Mouse (Mus musculus): ENCODE measurements around the gene Tcf7. TPM values are rescaled to one million over a fixed set of nuclear protein-coding genes. Genes with fewer than 3 reads are reported as not detected.

The Tcf7 gene
- polyA plus RNA-seq, 2 experiments: 1.6 to 1.8 TPM

GRCm38 (mm10) chr11:52298955-52299354 is 16.1 kb upstream of the Tcf7 start:
- 56% methylated on average over 9 of the region's 9 CpGs for WGBS (ENCODE audit: insufficient replicate concordance)
- no peak for ATAC-seq (ENCODE audit: insufficient read depth)

GRCm38 (mm10) chr11:52297352-52297751 is 14.5 kb upstream of the Tcf7 start:
- Histone ChIP-seq H3K27me3 (ENCODE audit: control insufficient read depth, insufficient read depth, low read length) (no peaks in the 10 kb centered on the region), H3K27ac (no peak overlapping the region), H3K4me2 (ENCODE audit: low read depth) (no peak overlapping the region), H3K4me3 (ENCODE audit: insufficient read depth in 1 of 2, low read depth in 2 of 2, low read length in 2 of 2) (no peak overlapping the region), H3K9me3 (ENCODE audit: control insufficient read depth, low read length) (no peaks in the 10 kb centered on the region), H3K9ac (replicated peaks) (no peak overlapping the region), H3K36me3 (replicated peaks; ENCODE audit: control insufficient read depth, insufficient read depth, low read depth) (no peaks in the 10 kb centered on the region), H3K4me1 (replicated peaks; ENCODE audit: control insufficient read depth in 2 of 2, insufficient read depth in 2 of 2, low read length in 1 of 2) (no peaks in the 10 kb centered on the region)
- ATAC-seq (ENCODE audit: insufficient read depth): no peak
- DNase-seq (ENCODE audit: low read depth in 3 of 3, low spot score in 3 of 3): peak; percentile 13 to 16 (median 15)
- WGBS (ENCODE audit: insufficient replicate concordance): 9% methylated on average over 9 of the region's 9 CpGs
- TF ChIP-seq CTCF (IDR thresholded peaks at IDR 0.05; ENCODE audit: low read depth): peak; percentile 94
- no peak for TF ChIP-seq EP300 (IDR thresholded peaks at IDR 0.05; ENCODE audit: low read depth)

More at GRCm38 (mm10) chr11:52298955-52299354, 16.1 kb upstream of the Tcf7 start:
- no peaks in the 10 kb centered on the region for H3K27me3 ChIP-seq (ENCODE audit: control insufficient read depth, insufficient read depth, low read length)
- H3K4me3 ChIP-seq (ENCODE audit: insufficient read depth in 1 of 2, low read depth in 2 of 2, low read length in 2 of 2): no peak overlapping the region
- no peaks in the 10 kb centered on the region for H3K36me3 ChIP-seq (replicated peaks; ENCODE audit: control insufficient read depth, insufficient read depth, low read depth)
- H3K4me1 ChIP-seq (replicated peaks; ENCODE audit: control insufficient read depth in 2 of 2, insufficient read depth in 2 of 2, low read length in 1 of 2): no peaks in the 10 kb centered on the region
- H3K4me2 ChIP-seq (ENCODE audit: low read depth): no peak overlapping the region
- DNase-seq (ENCODE audit: low read depth in 3 of 3, low spot score in 3 of 3): no peak
- no peak overlapping the region for H3K27ac ChIP-seq
- H3K9me3 ChIP-seq (ENCODE audit: control insufficient read depth, low read length): no peaks in the 10 kb centered on the region
- TF ChIP-seq EP300 (IDR thresholded peaks at IDR 0.05; ENCODE audit: low read depth) (no peak), CTCF (IDR thresholded peaks at IDR 0.05; ENCODE audit: low read depth) (no peak)
- no peak overlapping the region for H3K9ac ChIP-seq (replicated peaks)

GRCm38 (mm10) chr11:52294103-52294502 is 11.3 kb upstream of the Tcf7 start:
- TF ChIP-seq EP300 (IDR thresholded peaks at IDR 0.05; ENCODE audit: low read depth) (no peak), CTCF (IDR thresholded peaks at IDR 0.05; ENCODE audit: low read depth) (no peak)
- H3K36me3 ChIP-seq (replicated peaks; ENCODE audit: control insufficient read depth, insufficient read depth, low read depth): no peaks in the 10 kb centered on the region
- no peak overlapping the region for H3K4me3 ChIP-seq (ENCODE audit: insufficient read depth in 1 of 2, low read depth in 2 of 2, low read length in 2 of 2)
- WGBS (ENCODE audit: insufficient replicate concordance): 39% methylated on average over 9 of the region's 9 CpGs
- H3K4me2 ChIP-seq (ENCODE audit: low read depth): no peak overlapping the region
- H3K9ac ChIP-seq (replicated peaks): no peak overlapping the region
- H3K27me3 ChIP-seq (ENCODE audit: control insufficient read depth, insufficient read depth, low read length): no peaks in the 10 kb centered on the region
- H3K9me3 ChIP-seq (ENCODE audit: control insufficient read depth, low read length): no peaks in the 10 kb centered on the region
- no peaks in the 10 kb centered on the region for H3K4me1 ChIP-seq (replicated peaks; ENCODE audit: control insufficient read depth in 2 of 2, insufficient read depth in 2 of 2, low read length in 1 of 2)
- no peak overlapping the region for H3K27ac ChIP-seq
- ATAC-seq (ENCODE audit: insufficient read depth): no peak
- DNase-seq (ENCODE audit: low read depth in 3 of 3, low spot score in 3 of 3): no peak

GRCm38 (mm10) chr11:52292894-52293293 is 10.1 kb upstream of the Tcf7 start:
- no peak for DNase-seq (ENCODE audit: low read depth in 3 of 3, low spot score in 3 of 3)
- ATAC-seq (ENCODE audit: insufficient read depth): no peak
- no peak overlapping the region for H3K4me3 ChIP-seq (ENCODE audit: insufficient read depth in 1 of 2, low read depth in 2 of 2, low read length in 2 of 2)
- no peaks in the 10 kb centered on the region for H3K36me3 ChIP-seq (replicated peaks; ENCODE audit: control insufficient read depth, insufficient read depth, low read depth)
- H3K27ac ChIP-seq: no peak overlapping the region
- no peak overlapping the region for H3K4me2 ChIP-seq (ENCODE audit: low read depth)
- no peak overlapping the region for H3K9ac ChIP-seq (replicated peaks)
- H3K4me1 ChIP-seq (replicated peaks; ENCODE audit: control insufficient read depth in 2 of 2, insufficient read depth in 2 of 2, low read length in 1 of 2): no peaks in the 10 kb centered on the region
- WGBS (ENCODE audit: insufficient replicate concordance): 52% methylated on average over 6 of the region's 6 CpGs
- H3K27me3 ChIP-seq (ENCODE audit: control insufficient read depth, insufficient read depth, low read length): no peaks in the 10 kb centered on the region
- TF ChIP-seq CTCF (IDR thresholded peaks at IDR 0.05; ENCODE audit: low read depth) (no peak), EP300 (IDR thresholded peaks at IDR 0.05; ENCODE audit: low read depth) (no peak)
- no peaks in the 10 kb centered on the region for H3K9me3 ChIP-seq (ENCODE audit: control insufficient read depth, low read length)

- ATAC-seq (ENCODE audit: insufficient read depth) (no peak), DNase-seq (ENCODE audit: low read depth in 3 of 3, low spot score in 3 of 3) (no peak)
- TF ChIP-seq EP300 (IDR thresholded peaks at IDR 0.05; ENCODE audit: low read depth) (no peak), CTCF (IDR thresholded peaks at IDR 0.05; ENCODE audit: low read depth) (no peak)
- 56% methylated on average over 7 of the region's 7 CpGs for WGBS (ENCODE audit: insufficient replicate concordance)
- no peak overlapping the region for H3K9ac ChIP-seq (replicated peaks)
- no peaks in the 10 kb centered on the region for H3K4me1 ChIP-seq (replicated peaks; ENCODE audit: control insufficient read depth in 2 of 2, insufficient read depth in 2 of 2, low read length in 1 of 2)
- no peak overlapping the region for H3K27ac ChIP-seq
- H3K36me3 ChIP-seq (replicated peaks; ENCODE audit: control insufficient read depth, insufficient read depth, low read depth): no peaks in the 10 kb centered on the region
- no peaks in the 10 kb centered on the region for H3K9me3 ChIP-seq (ENCODE audit: control insufficient read depth, low read length)
- H3K4me2 ChIP-seq (ENCODE audit: low read depth): no peak overlapping the region
- H3K4me3 ChIP-seq (ENCODE audit: insufficient read depth in 1 of 2, low read depth in 2 of 2, low read length in 2 of 2): no peak overlapping the region
- H3K27me3 ChIP-seq (ENCODE audit: control insufficient read depth, insufficient read depth, low read length): no peaks in the 10 kb centered on the region
Measured at GRCm38 (mm10) chr11:52292346-52292745, 9.5 kb upstream of the Tcf7 start.

Measured in liver, embryonic 14.5 days (tissue).